Mouse (Mus musculus) kidney, postnatal 0 days (tissue): ENCODE measurements around the gene D5Ertd579e. TPM values are rescaled to one million over a fixed set of nuclear protein-coding genes. Genes with fewer than 3 reads are reported as not detected.

Experiments used
- ATAC-seq: fragments of 200-750 bp; cut with Nextera tagmentation; replicated peaks from 2 replicates; pipeline ENCODE4 v1.8.0; 2017; ENCODE audit warnings: low read depth, moderate number of reproducible peaks, moderate TSS enrichment, moderate library complexity; ENCODE audit not compliant: low FRiP score
- DNase-seq: peaks from one replicate; pipeline ENCODE4 v3.0.0-alpha.2; 2016; ENCODE audit warnings: low spot score
- H3K27ac ChIP-seq: fragments of 300-500 bp; sonication (generic); 2 replicates; pipeline ENCODE4 v1.5.1; 2014; ENCODE audit warnings: mild to moderate bottlenecking
- H3K27me3 ChIP-seq: fragments of 300-500 bp; sonication (generic); 2 replicates; pipeline ENCODE4 v1.6.1; 2014; ENCODE audit warnings: low read length, mixed read lengths; ENCODE audit not compliant: insufficient read depth
- H3K36me3 ChIP-seq: fragments of 300-500 bp; sonication (generic); 2 replicates; pipeline ENCODE4 v1.6.1; 2014; ENCODE audit warnings: low read length, mixed read lengths; ENCODE audit not compliant: insufficient read depth
- H3K4me1 ChIP-seq: fragments of 300-500 bp; sonication (generic); replicated peaks from 2 replicates; pipeline ENCODE4 v1.6.1; 2014; ENCODE audit warnings: antibody characterized with exemption, low read length, mixed read lengths; ENCODE audit not compliant: insufficient read depth
- H3K4me2 ChIP-seq: fragments of 300-500 bp; sonication (generic); 2 replicates; pipeline ENCODE4 v1.6.1; 2014; ENCODE audit warnings: mild to moderate bottlenecking, low read length, moderate library complexity, mixed read lengths
- H3K4me3 ChIP-seq: fragments of 300-500 bp; sonication (generic); replicated peaks from 2 replicates; pipeline ENCODE4 v1.5.1; 2014; ENCODE audit warnings: low read depth, low read length
- H3K9ac ChIP-seq: fragments of 300-500 bp; sonication (generic); 2 replicates; pipeline ENCODE4 v1.6.1; 2014; ENCODE audit warnings: low read depth, low read length
- H3K9me3 ChIP-seq: fragments of 300-500 bp; sonication (generic); replicated peaks from 2 replicates; pipeline ENCODE4 v1.6.1; 2016; ENCODE audit warnings: low read length, inconsistent platforms, mixed read lengths
- CTCF ChIP-seq: IDR thresholded peaks from 2 replicates; pipeline ENCODE4 v1.5.1; 2016; ENCODE audit warnings: antibody characterized with exemption, low read depth, mild to moderate bottlenecking, moderate library complexity
- WGBS: fragments of 180-500 bp; shearing (Covaris S2); extraction: QIAGEN DNeasy Blood & Tissue Kit; methylation state at CpG from one replicate; pipeline ENCODE4 v1.1.7; 2014; 5-methylcytosine and 5-hydroxymethylcytosine counted together
- polyA plus RNA-seq: library from polyadenylated mRNA; unstranded; fragments of >200 nt; fragmentation: Nextera tagmentation; extraction: Ambion mirVana; gene quantifications from 2 replicates; pipeline ENCODE4 v1.2.1, GENCODE M21; 2015

D5Ertd579e gene
- polyA plus RNA-seq, 1 experiment from 2014 or later, result 19.9 TPM

DNA sequence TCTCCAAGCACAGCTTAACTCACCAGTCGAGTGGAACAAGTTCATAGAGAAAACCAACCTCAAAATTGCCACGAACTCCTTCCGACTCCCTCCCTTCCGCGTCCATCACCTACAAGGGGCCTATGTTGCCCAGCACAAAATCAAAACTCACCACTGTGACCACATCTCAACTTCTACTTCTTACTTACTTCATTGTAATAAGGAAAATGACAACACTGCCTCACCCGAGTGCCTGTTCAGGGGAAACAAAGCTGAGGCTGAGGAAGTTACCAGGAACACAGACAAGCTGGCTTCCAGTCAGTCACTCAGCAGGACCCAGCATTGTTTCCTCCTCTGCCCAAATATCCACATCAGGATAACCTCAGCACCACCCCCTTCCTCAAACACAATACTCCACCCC is 132.1 kb downstream of the D5Ertd579e start:
- no peak for ATAC-seq

DNA sequence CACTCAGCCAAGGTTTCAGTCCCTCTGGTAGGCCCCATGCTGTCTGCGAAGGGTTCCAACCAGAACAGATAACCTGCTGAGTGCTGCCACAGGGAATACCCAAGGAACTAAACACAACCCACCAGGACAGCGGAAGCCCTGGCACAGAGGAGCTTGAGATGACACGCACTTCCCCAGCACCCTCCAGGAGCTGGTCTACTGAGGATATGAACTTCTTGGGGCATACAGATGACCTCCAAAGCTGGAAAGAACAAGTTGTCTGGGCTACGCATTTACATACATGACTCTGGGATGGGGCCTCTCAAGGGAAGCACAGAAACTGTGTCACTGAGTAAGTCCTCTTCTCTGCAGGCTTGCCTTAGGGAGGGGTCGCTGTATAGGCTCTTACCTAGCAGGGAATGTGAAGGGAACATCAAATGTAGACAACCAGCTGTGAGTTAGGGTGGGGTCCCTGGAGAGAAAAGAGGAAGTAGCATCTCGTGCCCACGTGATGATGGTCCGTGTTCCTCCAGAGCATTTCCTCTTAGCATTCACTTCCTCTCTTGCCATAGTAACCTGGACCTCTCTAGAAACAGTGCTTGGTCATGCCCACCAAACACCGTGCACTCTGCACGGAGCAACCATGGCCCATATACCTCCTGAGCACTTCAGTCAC is 132.9 kb downstream of the D5Ertd579e start:
- Histone ChIP-seq H3K4me1 (peaks cover 28% of the 10 kb centered on the region), H3K36me3 (no peaks in the 10 kb centered on the region), H3K27me3 (no peaks in the 10 kb centered on the region), H3K9me3 (no peaks in the 10 kb centered on the region), H3K27ac (no peak overlapping the region), H3K9ac (no peak overlapping the region), H3K4me3 (no peak overlapping the region), H3K4me2 (no peak overlapping the region)
- no peak for TF ChIP-seq CTCF
- no peak for DNase-seq
- no peak for ATAC-seq
- 85% methylated on average over 10 of the region's 10 CpGs for WGBS

More for the DNA sequence above, 132.1 kb downstream of the D5Ertd579e start:
- Histone ChIP-seq H3K27ac (no peak overlapping the region), H3K9ac (no peak overlapping the region), H3K27me3 (no peaks in the 10 kb centered on the region), H3K4me1 (peaks cover 25% of the 10 kb centered on the region), H3K36me3 (no peaks in the 10 kb centered on the region), H3K4me3 (no peak overlapping the region), H3K9me3 (no peaks in the 10 kb centered on the region), H3K4me2 (no peak overlapping the region)
- 79% methylated on average over 6 of the region's 6 CpGs for WGBS
- no peak for TF ChIP-seq CTCF
- DNase-seq, result no peak

DNA sequence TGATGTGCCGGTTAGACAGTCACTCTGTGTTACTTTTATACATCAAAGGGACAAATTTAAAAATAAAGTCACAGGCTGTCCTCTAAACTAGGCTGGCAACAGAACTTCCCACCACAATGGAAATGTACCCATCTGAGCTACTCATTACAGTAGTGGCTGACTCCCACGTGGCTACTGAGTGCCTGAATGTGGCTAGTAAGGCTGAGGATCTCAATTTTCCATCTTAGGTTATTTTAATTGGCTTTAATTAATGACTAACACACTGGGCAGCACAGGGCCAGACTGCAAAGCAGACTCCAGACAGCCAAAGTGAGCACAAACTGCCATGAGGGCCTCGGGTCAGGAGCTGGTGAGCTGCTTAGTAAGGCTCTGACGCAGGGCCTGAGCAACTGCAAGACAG is 134.3 kb downstream of the D5Ertd579e start:
- no peaks in the 10 kb centered on the region for H3K27me3 ChIP-seq
- no peak overlapping the region for H3K9ac ChIP-seq
- ATAC-seq (no peak), DNase-seq (no peak)
- H3K36me3 ChIP-seq, result no peaks in the 10 kb centered on the region
- no peak overlapping the region for H3K4me2 ChIP-seq
- H3K27ac ChIP-seq, result no peak overlapping the region
- 68% methylated on average over 4 of the region's 4 CpGs for WGBS
- peaks cover 24% of the 10 kb centered on the region for H3K4me1 ChIP-seq
- H3K9me3 ChIP-seq, result no peaks in the 10 kb centered on the region
- no peak overlapping the region for H3K4me3 ChIP-seq
- TF ChIP-seq CTCF, result no peak

DNA sequence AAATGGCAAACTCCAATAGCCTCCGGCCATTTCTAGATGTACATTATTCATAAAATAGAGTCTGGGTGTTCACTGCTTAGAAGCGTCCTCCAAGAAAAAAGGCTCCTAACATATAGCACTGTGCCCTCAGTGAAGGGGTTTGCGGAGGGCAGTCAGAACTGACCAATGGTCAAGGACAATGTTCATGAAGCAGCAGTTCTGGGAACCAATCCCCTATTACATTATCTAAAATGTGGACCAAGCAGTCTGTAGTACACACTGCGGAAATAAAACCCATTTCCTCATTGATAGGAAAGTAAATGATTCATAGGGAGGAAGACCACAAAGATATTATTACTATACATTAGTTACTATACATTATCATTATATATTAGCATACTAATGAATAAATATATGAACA is 135.3 kb downstream of the D5Ertd579e start:
- Histone ChIP-seq H3K36me3 (no peaks in the 10 kb centered on the region), H3K4me3 (no peak overlapping the region), H3K9ac (no peak overlapping the region), H3K27ac (peak overlapping the region; percentile 57), H3K4me2 (no peak overlapping the region), H3K4me1 (peaks cover 26% of the 10 kb centered on the region), H3K9me3 (no peaks in the 10 kb centered on the region), H3K27me3 (no peaks in the 10 kb centered on the region)
- DNase-seq (no peak), ATAC-seq (no peak)
- WGBS, result 82% methylated on average over 4 of the region's 4 CpGs
- TF ChIP-seq CTCF, result no peak

DNA sequence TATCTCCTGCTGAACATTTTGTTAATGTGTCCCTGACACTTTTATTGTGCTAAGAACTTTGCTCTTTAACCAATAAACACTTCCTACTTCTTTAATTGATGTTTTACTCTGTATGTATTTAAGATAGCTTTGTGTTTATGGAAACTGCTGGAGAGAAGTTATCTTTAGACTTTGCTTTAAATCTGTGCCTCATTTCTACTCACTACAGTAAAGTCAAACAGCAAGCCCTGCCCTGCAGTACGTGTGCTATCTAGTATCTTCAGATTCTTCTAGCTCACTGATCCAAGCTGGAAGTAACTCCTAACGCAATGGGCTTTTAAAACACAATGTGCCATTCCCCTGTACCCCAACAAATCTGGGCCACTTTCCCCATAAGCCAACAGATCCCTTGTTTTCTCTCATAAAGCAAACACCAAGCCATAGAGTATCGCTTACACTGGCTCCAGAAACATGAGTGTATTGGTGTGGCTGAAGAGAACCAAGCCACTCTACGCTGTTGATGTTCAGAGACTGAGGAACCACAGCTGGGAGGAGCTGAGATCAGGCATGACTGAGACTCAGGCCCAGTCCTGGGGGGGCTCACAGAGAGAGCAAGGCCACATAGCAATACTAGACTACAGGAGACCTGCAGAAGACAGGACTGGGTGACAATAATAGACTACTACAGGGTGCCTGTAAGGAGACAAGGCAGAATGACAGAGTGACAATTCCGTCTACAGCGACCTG is 136.2 kb downstream of the D5Ertd579e start:
- Histone ChIP-seq H3K36me3 (no peaks in the 10 kb centered on the region), H3K27ac (peak overlapping the region; percentile 85), H3K4me3 (no peak overlapping the region), H3K9ac (no peak overlapping the region), H3K4me1 (peaks cover 27% of the 10 kb centered on the region), H3K9me3 (no peaks in the 10 kb centered on the region), H3K4me2 (no peak overlapping the region), H3K27me3 (no peaks in the 10 kb centered on the region)
- WGBS, result 67% methylated on average over 6 of the region's 6 CpGs
- DNase-seq (no peak), ATAC-seq (no peak)
- no peak for TF ChIP-seq CTCF

DNA sequence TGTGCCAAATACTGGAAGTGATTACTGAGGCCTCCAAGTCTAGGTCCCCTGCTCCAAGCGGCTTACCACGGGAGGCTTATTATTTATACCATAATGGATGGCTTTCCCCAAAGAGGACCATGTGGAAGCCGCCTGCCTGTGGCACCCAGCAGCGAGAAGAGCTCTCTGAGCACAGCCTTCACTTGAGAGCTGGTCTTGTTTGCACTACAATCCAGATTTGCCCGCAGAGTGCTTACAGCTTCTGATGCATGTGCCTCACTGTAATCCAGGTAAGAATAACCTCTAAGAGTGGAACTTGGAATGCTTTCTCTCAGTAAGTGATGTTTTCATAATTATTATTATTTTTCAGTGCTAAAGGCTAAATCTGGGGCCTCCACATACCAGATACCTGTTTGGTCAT is 136.7 kb downstream of the D5Ertd579e start:
- Histone ChIP-seq H3K4me3 (no peak overlapping the region), H3K9ac (no peak overlapping the region), H3K27ac (peak overlapping the region; percentile 85), H3K4me1 (peaks cover 32% of the 10 kb centered on the region), H3K27me3 (no peaks in the 10 kb centered on the region), H3K9me3 (no peaks in the 10 kb centered on the region), H3K4me2 (no peak overlapping the region), H3K36me3 (no peaks in the 10 kb centered on the region)
- ATAC-seq, result no peak
- WGBS, result 79% methylated on average over 5 of the region's 5 CpGs
- no peak for TF ChIP-seq CTCF
- DNase-seq, result no peak
